Mouse (Mus musculus): Measurements from ENCODE around the gene Ndufa13. TPM values are rescaled to one million over a fixed set of nuclear protein-coding genes. Genes with fewer than 3 reads are reported as not detected.

The Ndufa13 gene
- polyA plus RNA-seq, 1 experiment: 195 TPM

- no peaks in the 10 kb centered on the region for H3K27me3 ChIP-seq (replicated peaks)
- H3K4me3 ChIP-seq (replicated peaks): no peak overlapping the region
- peaks cover 83% of the 10 kb centered on the region for H3K36me3 ChIP-seq (replicated peaks; ENCODE audit: low read length)
- peaks cover 65% of the 10 kb centered on the region for H3K4me1 ChIP-seq
- TF ChIP-seq FLI1 (IDR thresholded peaks at IDR 0.05; ENCODE audit: low read length) (no peak), GATA1 (IDR thresholded peaks at IDR 0.05; ENCODE audit: borderline replicate concordance, low read length) (no peak)
- no peaks in the 10 kb centered on the region for H3K9me3 ChIP-seq
These were observed 6.4 kb downstream of the Ndufa13 start for GRCm38 (mm10) chr8:69895772-69896451.

GRCm38 (mm10) chr8:69894836-69895332 lies 7.5 kb downstream of the Ndufa13 start:
- Histone ChIP-seq H3K4me3 (replicated peaks) (no peak overlapping the region), H3K9me3 (no peaks in the 10 kb centered on the region), H3K4me1 (peaks cover 58% of the 10 kb centered on the region), H3K27me3 (replicated peaks) (no peaks in the 10 kb centered on the region), H3K36me3 (replicated peaks; ENCODE audit: low read length) (peaks cover 86% of the 10 kb centered on the region)
- TF ChIP-seq FLI1 (IDR thresholded peaks at IDR 0.05; ENCODE audit: low read length): no peak
- no peak for TF ChIP-seq GATA1 (IDR thresholded peaks at IDR 0.05; ENCODE audit: borderline replicate concordance, low read length)

GRCm38 (mm10) chr8:69893863-69894262 lies 8.5 kb downstream of the Ndufa13 start:
- Histone ChIP-seq H3K9me3 (no peaks in the 10 kb centered on the region), H3K4me3 (replicated peaks) (no peak overlapping the region), H3K36me3 (replicated peaks; ENCODE audit: low read length) (peaks cover 80% of the 10 kb centered on the region), H3K27me3 (replicated peaks) (peaks cover 10% of the 10 kb centered on the region), H3K4me1 (peaks cover 61% of the 10 kb centered on the region)
- TF ChIP-seq FLI1 (IDR thresholded peaks at IDR 0.05; ENCODE audit: low read length) (no peak), GATA1 (IDR thresholded peaks at IDR 0.05; ENCODE audit: borderline replicate concordance, low read length) (no peak)

GRCm38 (mm10) chr8:69890813-69891241 lies 11.5 kb downstream of the Ndufa13 start:
- peaks cover 40% of the 10 kb centered on the region for H3K27me3 ChIP-seq (replicated peaks)
- H3K4me1 ChIP-seq: peaks cover 64% of the 10 kb centered on the region
- no peak overlapping the region for H3K4me3 ChIP-seq (replicated peaks)
- peaks cover 52% of the 10 kb centered on the region for H3K36me3 ChIP-seq (replicated peaks; ENCODE audit: low read length)
- no peaks in the 10 kb centered on the region for H3K9me3 ChIP-seq
- no peak for TF ChIP-seq FLI1 (IDR thresholded peaks at IDR 0.05; ENCODE audit: low read length)
- no peak for TF ChIP-seq GATA1 (IDR thresholded peaks at IDR 0.05; ENCODE audit: borderline replicate concordance, low read length)

- Histone ChIP-seq H3K4me3 (replicated peaks) (peak overlapping the region; percentile 87), H3K27me3 (replicated peaks) (peaks cover 60% of the 10 kb centered on the region)
- TF ChIP-seq GATA1 (IDR thresholded peaks at IDR 0.05; ENCODE audit: borderline replicate concordance, low read length): no peak
- no peak for TF ChIP-seq FLI1 (IDR thresholded peaks at IDR 0.05; ENCODE audit: low read length)
These were observed 13.5 kb downstream of the Ndufa13 start for GRCm38 (mm10) chr8:69888902-69889301.

GRCm38 (mm10) chr8:69888244-69888866 lies 14.0 kb downstream of the Ndufa13 start:
- H3K4me3 ChIP-seq (replicated peaks): peak overlapping the region; percentile 87
- H3K27me3 ChIP-seq (replicated peaks): peaks cover 65% of the 10 kb centered on the region
- peaks cover 28% of the 10 kb centered on the region for H3K36me3 ChIP-seq (replicated peaks; ENCODE audit: low read length)
- peaks cover 11% of the 10 kb centered on the region for H3K9me3 ChIP-seq
- peaks cover 48% of the 10 kb centered on the region for H3K4me1 ChIP-seq
- TF ChIP-seq FLI1 (IDR thresholded peaks at IDR 0.05; ENCODE audit: low read length) (no peak), GATA1 (IDR thresholded peaks at IDR 0.05; ENCODE audit: borderline replicate concordance, low read length) (no peak)

More at GRCm38 (mm10) chr8:69888902-69889301, 13.5 kb downstream of the Ndufa13 start:
- Histone ChIP-seq H3K4me1 (peaks cover 51% of the 10 kb centered on the region), H3K9me3 (peaks cover 6% of the 10 kb centered on the region), H3K36me3 (replicated peaks; ENCODE audit: low read length) (peaks cover 33% of the 10 kb centered on the region)

GRCm38 (mm10) chr8:69887289-69888243 lies 14.8 kb downstream of the Ndufa13 start, which contains the start of gene Cilp2:
Gene Cilp2 (minus strand): TSS chr8:69887687.
- H3K4me1 ChIP-seq: peaks cover 56% of the 10 kb centered on the region
- TF ChIP-seq FLI1 (IDR thresholded peaks at IDR 0.05; ENCODE audit: low read length): no peak
- no peak for TF ChIP-seq GATA1 (IDR thresholded peaks at IDR 0.05; ENCODE audit: borderline replicate concordance, low read length)
- H3K9me3 ChIP-seq: peaks cover 19% of the 10 kb centered on the region
- H3K27me3 ChIP-seq (replicated peaks): peaks cover 73% of the 10 kb centered on the region
- H3K4me3 ChIP-seq (replicated peaks): peak within 1 kb of the TSS; percentile 87
- peaks cover 20% of the 10 kb centered on the region for H3K36me3 ChIP-seq (replicated peaks; ENCODE audit: low read length)

GRCm38 (mm10) chr8:69884141-69884540 lies 18.2 kb downstream of the Ndufa13 start:
- Histone ChIP-seq H3K9me3 (peaks cover 50% of the 10 kb centered on the region), H3K4me1 (peaks cover 63% of the 10 kb centered on the region), H3K27me3 (replicated peaks) (peaks cover 100% of the 10 kb centered on the region), H3K4me3 (replicated peaks) (no peak overlapping the region), H3K36me3 (replicated peaks; ENCODE audit: low read length) (peaks cover 8% of the 10 kb centered on the region)
- TF ChIP-seq GATA1 (IDR thresholded peaks at IDR 0.05; ENCODE audit: borderline replicate concordance, low read length) (no peak), FLI1 (IDR thresholded peaks at IDR 0.05; ENCODE audit: low read length) (no peak)

All from megakaryocyte, embryonic 14.5 days (primary cell).